Mouse (Mus musculus): ENCODE results near the gene Llgl2. TPM values are rescaled to one million over a fixed set of nuclear protein-coding genes. Genes with fewer than 3 reads are reported as not detected.

Llgl2 gene
- total and polyA plus RNA-seq, 2 experiments = 15.8 to 46.8 TPM

GRCm38 (mm10) chr11:115858354-115858753, 34.5 kb downstream of the Llgl2 start, which contains the start of gene Myo15b:
Myo15b (plus strand) TSS chr11:115858406.
- H3K36me3 ChIP-seq (ENCODE audit: control insufficient read depth, insufficient read depth, low read length) = 0 out of 2 replicates have a peak, but pooled peaks cover 3% of the 10 kb centered on the region
- 17% methylated on average over 27 of the region's 27 CpGs for WGBS
- H3K79me2 ChIP-seq (ENCODE audit: control insufficient read depth, insufficient read depth, low read length) = no peaks in the 10 kb centered on the region
- peak within 1 kb of the TSS; percentile 49; the same call in 1 of the 2 replicates for H3K4me3 ChIP-seq (ENCODE audit: insufficient read depth, low read depth, low read length)
- H3K4me1 ChIP-seq (ENCODE audit: control insufficient read depth, insufficient read depth, low read length) = peaks cover 13% of the 10 kb centered on the region; the same call in 1 of the 2 replicates
- H3K27ac ChIP-seq (replicated peaks; ENCODE audit: insufficient read depth, low read depth, low read length) = no peak within 1 kb of the TSS
- no peak for TF ChIP-seq POLR2A (IDR thresholded peaks at IDR 0.05; ENCODE audit: extremely low read depth, insufficient read depth, low read length)
- TF ChIP-seq CTCF (IDR thresholded peaks at IDR 0.05; ENCODE audit: low read depth, low read length) = no peak
- peak within 1 kb of the TSS; percentile 75 for H3K9ac ChIP-seq (ENCODE audit: low read depth, low read length)
- no peaks in the 10 kb centered on the region for H3K27me3 ChIP-seq (ENCODE audit: control insufficient read depth, insufficient read depth, low read length)
- no peak for DNase-seq (ENCODE audit: extremely low read depth, low read depth, low spot score)

- H3K9ac ChIP-seq (ENCODE audit: low read depth, low read length) = peak overlapping the region; percentile 75
- no peaks in the 10 kb centered on the region for H3K36me3 ChIP-seq (ENCODE audit: control insufficient read depth, insufficient read depth, low read length)
- H3K27me3 ChIP-seq (ENCODE audit: control insufficient read depth, insufficient read depth, low read length) = no peaks in the 10 kb centered on the region
- H3K4me1 ChIP-seq (ENCODE audit: control insufficient read depth, insufficient read depth, low read length) = peaks cover 13% of the 10 kb centered on the region; the same call in 1 of the 2 replicates
- H3K27ac ChIP-seq (replicated peaks; ENCODE audit: insufficient read depth, low read depth, low read length) = no peak overlapping the region
- DNase-seq (ENCODE audit: extremely low read depth, low read depth, low spot score) = no peak
- no peak for TF ChIP-seq POLR2A (IDR thresholded peaks at IDR 0.05; ENCODE audit: extremely low read depth, insufficient read depth, low read length)
- peak; percentile 86 for TF ChIP-seq CTCF (IDR thresholded peaks at IDR 0.05; ENCODE audit: low read depth, low read length)
- 2% methylated on average over 73 of the region's 75 CpGs for WGBS
- H3K4me3 ChIP-seq (ENCODE audit: insufficient read depth, low read depth, low read length) = peak overlapping the region; percentile 49; the same call in 1 of the 2 replicates
- H3K79me2 ChIP-seq (ENCODE audit: control insufficient read depth, insufficient read depth, low read length) = no peaks in the 10 kb centered on the region
Observed at GRCm38 (mm10) chr11:115859143-115859945, 35.5 kb downstream of the Llgl2 start.

- no peak for DNase-seq (ENCODE audit: extremely low read depth, low read depth, low spot score)
- Histone ChIP-seq H3K4me3 (ENCODE audit: insufficient read depth, low read depth, low read length) (no peak overlapping the region), H3K27ac (replicated peaks; ENCODE audit: insufficient read depth, low read depth, low read length) (no peak overlapping the region), H3K4me1 (ENCODE audit: control insufficient read depth, insufficient read depth, low read length) (0 out of 2 replicates have a peak, but pooled peaks cover 4% of the 10 kb centered on the region), H3K9ac (ENCODE audit: low read depth, low read length) (no peak overlapping the region), H3K79me2 (ENCODE audit: control insufficient read depth, insufficient read depth, low read length) (no peaks in the 10 kb centered on the region), H3K36me3 (ENCODE audit: control insufficient read depth, insufficient read depth, low read length) (no peaks in the 10 kb centered on the region), H3K27me3 (ENCODE audit: control insufficient read depth, insufficient read depth, low read length) (no peaks in the 10 kb centered on the region)
- TF ChIP-seq POLR2A (IDR thresholded peaks at IDR 0.05; ENCODE audit: extremely low read depth, insufficient read depth, low read length) (no peak), CTCF (IDR thresholded peaks at IDR 0.05; ENCODE audit: low read depth, low read length) (no peak)
- 79% methylated on average over 8 of the region's 8 CpGs for WGBS
Observed at GRCm38 (mm10) chr11:115863895-115864294, 40.0 kb downstream of the Llgl2 start.

GRCm38 (mm10) chr11:115869393-115869792, 45.5 kb downstream of the Llgl2 start:
- no peak for DNase-seq (ENCODE audit: extremely low read depth, low read depth, low spot score)
- no peak overlapping the region for H3K4me3 ChIP-seq (ENCODE audit: insufficient read depth, low read depth, low read length)
- H3K9ac ChIP-seq (ENCODE audit: low read depth, low read length) = no peak overlapping the region
- H3K36me3 ChIP-seq (ENCODE audit: control insufficient read depth, insufficient read depth, low read length) = no peaks in the 10 kb centered on the region
- TF ChIP-seq CTCF (IDR thresholded peaks at IDR 0.05; ENCODE audit: low read depth, low read length) (no peak), POLR2A (IDR thresholded peaks at IDR 0.05; ENCODE audit: extremely low read depth, insufficient read depth, low read length) (no peak)
- no peaks in the 10 kb centered on the region for H3K27me3 ChIP-seq (ENCODE audit: control insufficient read depth, insufficient read depth, low read length)
- H3K27ac ChIP-seq (replicated peaks; ENCODE audit: insufficient read depth, low read depth, low read length) = no peak overlapping the region
- H3K79me2 ChIP-seq (ENCODE audit: control insufficient read depth, insufficient read depth, low read length) = no peaks in the 10 kb centered on the region
- peaks cover 2% of the 10 kb centered on the region; the same call in 1 of the 2 replicates for H3K4me1 ChIP-seq (ENCODE audit: control insufficient read depth, insufficient read depth, low read length)
- WGBS = 86% methylated on average over 8 of the region's 8 CpGs

- WGBS = 22% methylated on average over 4 of the region's 4 CpGs
- peaks cover 4% of the 10 kb centered on the region; the same call in 1 of the 2 replicates for H3K4me1 ChIP-seq (ENCODE audit: control insufficient read depth, insufficient read depth, low read length)
Observed at GRCm38 (mm10) chr11:115872437-115872836, 48.6 kb downstream of the Llgl2 start.

More at GRCm38 (mm10) chr11:115872437-115872836, 48.6 kb downstream of the Llgl2 start:
- H3K79me2 ChIP-seq (ENCODE audit: control insufficient read depth, insufficient read depth, low read length) = no peaks in the 10 kb centered on the region
- H3K27me3 ChIP-seq (ENCODE audit: control insufficient read depth, insufficient read depth, low read length) = no peaks in the 10 kb centered on the region
- no peak overlapping the region for H3K27ac ChIP-seq (replicated peaks; ENCODE audit: insufficient read depth, low read depth, low read length)
- H3K9ac ChIP-seq (ENCODE audit: low read depth, low read length) = no peak overlapping the region
- H3K4me3 ChIP-seq (ENCODE audit: insufficient read depth, low read depth, low read length) = no peak overlapping the region
- no peaks in the 10 kb centered on the region for H3K36me3 ChIP-seq (ENCODE audit: control insufficient read depth, insufficient read depth, low read length)
- DNase-seq (ENCODE audit: extremely low read depth, low read depth, low spot score) = peak; percentile 83
- no peak for TF ChIP-seq CTCF (IDR thresholded peaks at IDR 0.05; ENCODE audit: low read depth, low read length)
- TF ChIP-seq POLR2A (IDR thresholded peaks at IDR 0.05; ENCODE audit: extremely low read depth, insufficient read depth, low read length) = no peak

Measured in liver, adult 2 months (tissue).